Mouse (Mus musculus) 3134 (cell line): ENCODE measurements around the gene Dtymk.
"Not testable (repeated sequence)": the region's sequence is repeated elsewhere in the genome, so short reads cannot be mapped to it uniquely, and the experiment has no call there.

ENCODE experiments used
- DNase-seq: peaks from one replicate; pipeline ENCODE4 v3.0.0-alpha.2; 2011; ENCODE audit warnings: low spot score; ENCODE audit not compliant: insufficient read length; ENCODE audit errors: extremely low read depth

The Dtymk gene

DNA sequence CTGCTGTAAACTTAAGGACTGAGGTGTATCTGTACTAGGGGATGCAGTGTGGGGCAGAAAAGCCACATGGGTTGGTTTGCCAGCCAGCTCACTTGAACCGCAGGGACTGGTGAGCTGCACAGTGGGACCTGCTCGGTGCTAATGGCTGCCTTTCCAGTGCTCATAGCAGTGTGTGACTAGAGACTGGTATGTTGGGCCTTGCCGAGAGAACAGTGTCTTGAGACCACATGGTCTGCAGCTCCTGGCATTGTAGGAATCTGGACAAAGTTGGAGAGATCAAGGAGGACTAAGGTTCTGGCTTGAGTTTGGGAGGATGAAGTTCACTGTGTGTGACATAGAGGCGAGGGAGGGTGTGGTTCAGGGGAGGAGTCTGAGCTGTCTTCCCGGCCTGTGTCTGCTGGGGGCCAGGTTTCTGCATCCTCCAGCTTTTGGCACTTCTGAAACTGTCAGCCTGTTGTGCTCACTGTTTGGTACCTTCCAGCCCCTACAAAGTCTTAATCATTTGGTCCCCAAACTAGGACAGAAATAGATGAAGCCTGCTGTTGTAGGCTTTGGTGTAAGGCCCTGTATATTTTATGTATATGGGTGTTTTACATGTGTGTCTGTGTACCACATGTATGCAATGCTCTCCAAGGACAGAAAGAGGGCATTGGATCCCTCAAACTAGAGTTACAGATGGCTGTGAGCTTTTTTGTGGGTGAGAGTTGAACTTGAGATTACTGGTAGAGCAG, 3.7 kb upstream of the Dtymk start:
- DNase-seq, result no peak

DNA sequence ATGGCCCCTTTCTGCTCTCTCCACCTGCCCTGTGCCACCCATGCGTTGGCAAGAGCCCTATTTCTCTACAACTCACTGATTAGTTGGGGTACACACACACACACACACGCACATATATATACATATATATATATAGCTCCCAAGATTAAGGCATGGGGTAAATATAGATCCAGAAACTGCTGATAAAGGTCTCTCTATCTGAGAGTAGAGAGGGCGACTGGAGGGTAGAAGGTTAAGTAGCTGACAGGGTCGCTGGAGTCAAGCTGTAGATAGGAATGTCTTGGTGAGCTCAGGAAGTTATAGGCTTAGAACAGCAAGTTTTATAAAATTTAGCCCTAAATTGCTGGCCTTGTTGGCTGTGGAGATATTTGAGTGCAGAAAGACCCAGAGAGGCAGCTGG, 3.1 kb upstream of the Dtymk start:
- no peak for DNase-seq

DNA sequence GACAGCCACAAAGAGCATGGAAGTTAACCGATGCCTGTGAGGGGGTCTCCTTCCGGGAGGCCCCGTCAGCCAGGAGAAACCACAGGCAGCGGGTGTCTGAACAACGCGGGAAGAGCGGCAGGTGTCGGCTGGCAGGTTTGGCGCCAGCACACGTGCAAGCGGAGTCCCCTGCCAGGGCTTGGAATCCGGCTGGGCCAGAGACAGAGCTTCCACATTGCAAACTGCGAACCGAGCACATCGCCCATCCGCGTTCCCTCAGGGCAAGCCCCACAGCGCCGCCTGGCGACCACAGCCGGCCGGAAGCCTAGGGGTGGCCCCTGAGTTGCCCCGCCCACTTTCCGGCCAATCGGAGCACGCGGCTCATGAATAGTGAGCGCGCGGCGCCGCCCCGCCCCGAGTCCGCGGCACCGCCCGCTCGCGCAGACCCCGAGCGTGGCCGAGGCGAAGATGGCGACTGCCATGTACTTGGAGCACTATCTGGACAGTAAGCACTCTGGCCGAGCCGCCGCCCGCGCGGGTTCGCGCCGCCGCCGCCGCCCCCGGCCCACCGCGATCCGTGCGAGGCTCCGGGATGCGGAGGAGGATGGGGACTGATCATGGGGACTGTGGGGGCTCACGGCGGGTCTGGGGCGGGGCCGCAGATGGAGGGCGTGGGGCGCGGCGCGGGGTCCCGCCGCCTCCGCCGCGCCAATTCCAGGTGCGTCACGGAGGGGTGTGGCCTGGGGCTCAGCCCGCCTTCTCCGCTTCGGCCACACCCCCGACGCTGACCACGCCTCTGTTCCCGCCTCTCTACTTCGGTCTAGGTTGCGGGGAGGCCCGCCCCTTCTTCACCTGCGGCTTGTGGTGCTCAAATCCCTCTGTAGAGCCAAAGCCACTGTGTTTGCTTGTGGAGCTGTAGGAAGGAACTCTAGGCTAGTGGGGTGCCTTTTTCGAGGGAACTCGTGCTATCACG, 2.1 kb upstream of the Dtymk start, which contains the start of gene Ing5:
Ing5 (plus strand) TSS at position 410 of the 952 bp plus-strand sequence.
- peak; percentile 99 for DNase-seq

DNA sequence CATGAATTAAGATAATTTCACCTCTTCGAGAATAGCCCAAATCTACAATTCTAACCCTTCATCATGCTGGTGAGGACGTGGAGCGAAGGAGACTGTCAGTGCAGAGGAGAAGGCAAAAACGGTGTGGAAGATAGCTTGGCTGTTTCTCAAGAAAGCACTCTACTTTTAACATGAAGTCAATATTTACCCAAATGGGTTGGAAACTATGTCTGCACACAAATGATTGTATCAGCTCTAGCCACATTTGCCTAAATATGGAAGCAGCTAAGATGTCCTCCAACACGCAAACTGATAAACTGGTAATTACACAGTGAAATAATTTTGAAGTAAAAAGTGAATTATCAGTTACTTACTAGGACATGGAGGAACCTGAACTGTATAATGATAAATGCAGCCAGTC, 1.0 kb upstream of the Dtymk start:
- no peak for DNase-seq

DNA sequence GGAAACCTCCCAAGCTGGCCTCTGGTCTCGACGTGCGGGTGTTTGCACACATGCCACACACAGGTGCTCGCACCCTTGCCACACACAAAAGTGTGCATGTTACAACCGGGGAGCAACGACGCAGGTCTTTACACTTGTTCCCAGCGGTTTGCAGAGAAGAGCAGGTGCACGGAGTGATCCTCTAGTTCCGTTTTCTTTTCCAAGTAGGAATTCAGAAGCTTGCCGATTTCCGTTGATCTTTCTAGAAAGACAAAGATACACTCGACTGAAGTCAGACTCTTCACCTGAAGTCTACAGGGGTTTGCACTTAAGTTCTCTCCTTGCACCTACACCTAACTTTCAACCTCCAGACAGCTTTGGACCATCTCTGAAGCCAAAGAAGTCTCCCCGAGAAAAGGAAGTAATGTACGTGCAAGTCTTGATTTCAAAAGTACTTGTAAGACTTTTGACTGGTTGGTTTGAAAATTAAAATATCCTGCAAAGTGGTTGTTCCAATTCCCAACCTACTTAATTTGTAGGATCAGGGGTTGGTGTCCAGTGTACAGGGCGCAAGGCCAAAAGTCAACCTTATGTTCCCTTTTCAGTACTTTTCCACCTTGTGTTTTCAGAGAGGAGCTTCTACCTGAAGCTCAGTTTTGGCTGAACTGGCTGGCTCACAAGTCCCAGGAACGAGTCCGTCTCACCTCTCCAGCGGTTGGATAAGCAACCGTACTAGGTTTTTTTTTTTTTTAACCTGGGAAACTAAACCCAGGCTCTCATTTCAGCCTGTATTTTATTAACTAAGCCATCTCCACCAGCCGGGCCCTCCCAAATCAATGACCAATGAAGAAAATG, 847 bp downstream of the Dtymk start:
- no peak for DNase-seq

DNA sequence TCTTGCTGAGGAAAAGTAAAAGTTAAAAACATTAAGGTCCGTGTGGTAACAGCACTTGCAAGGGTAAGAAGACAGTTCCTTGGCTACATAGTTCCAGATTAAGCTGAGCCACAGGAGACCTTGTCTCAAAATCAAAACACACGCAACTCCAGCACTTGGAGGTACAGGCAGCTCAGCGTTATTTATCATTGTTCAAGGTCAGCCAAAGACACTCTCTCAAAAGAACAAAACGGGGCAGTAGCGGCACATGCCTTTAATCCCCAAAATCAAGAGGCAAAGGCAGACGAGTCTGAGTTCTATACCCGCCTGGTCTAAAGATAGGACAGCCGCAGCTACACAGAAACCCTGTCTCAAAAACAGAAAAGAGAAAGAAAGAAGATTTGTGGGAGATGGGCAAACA, 5.8 kb downstream of the Dtymk start:
- no peak for DNase-seq

DNA sequence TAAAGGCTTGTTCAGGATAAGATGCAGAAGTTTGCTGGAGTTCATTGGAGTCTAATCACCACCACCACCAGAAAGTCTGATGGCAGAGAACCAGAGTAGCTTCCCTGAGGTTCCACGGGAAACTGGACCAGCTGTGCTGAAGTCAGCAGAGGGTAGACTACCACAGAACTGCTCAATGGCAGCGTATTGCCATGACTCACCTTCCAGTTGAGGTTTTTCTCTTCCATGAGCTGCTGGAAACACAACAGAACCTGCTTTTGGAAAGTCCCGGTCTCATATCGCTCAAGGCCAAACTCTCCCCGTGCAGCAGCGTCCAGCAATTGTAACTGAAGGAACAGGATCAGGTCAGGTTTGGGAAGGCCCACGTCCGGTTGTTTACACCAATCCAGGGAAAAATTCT, 7.2 kb downstream of the Dtymk start:
- no peak for DNase-seq

DNA sequence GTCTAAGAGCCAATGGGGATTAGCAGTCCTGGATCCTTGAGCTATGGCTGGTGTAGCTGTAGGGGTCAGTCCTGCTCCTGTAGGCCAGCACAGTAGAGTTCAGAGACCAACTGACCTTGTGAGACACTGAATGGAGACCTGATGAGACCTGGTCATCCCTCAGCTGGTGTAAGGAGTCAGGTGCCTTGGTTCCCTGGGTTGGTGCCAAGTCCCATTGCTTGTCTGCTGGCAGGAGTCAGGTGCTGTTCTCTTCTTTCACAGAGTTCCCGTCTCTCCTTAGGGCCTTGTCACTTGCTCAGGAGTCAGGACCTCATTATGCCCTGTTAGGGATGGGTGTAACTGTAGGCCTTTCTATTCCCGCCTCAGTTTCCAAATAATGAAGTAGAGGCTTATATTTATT, 14.8 kb downstream of the Dtymk start:
- no peak for DNase-seq

DNA sequence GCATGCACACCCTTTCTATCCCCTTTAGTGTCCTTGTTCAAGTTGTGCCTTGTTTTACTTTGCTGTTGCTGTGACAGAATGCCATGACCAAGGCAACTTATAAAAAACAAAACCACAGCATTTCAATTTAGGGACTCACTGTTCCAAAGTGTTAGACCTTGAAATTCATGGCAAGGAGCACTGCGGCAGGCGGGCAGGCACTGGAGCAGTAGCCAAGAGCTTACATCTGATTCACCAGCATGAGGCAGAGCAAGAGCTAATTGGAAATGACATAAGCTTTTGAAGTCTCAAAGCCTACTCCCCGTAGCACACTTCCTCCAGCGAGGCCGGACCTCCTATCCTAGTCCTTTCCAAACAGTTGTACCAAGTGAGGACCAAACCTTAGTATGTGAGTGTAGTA, 25.0 kb downstream of the Dtymk start:
- DNase-seq, result no peak

DNA sequence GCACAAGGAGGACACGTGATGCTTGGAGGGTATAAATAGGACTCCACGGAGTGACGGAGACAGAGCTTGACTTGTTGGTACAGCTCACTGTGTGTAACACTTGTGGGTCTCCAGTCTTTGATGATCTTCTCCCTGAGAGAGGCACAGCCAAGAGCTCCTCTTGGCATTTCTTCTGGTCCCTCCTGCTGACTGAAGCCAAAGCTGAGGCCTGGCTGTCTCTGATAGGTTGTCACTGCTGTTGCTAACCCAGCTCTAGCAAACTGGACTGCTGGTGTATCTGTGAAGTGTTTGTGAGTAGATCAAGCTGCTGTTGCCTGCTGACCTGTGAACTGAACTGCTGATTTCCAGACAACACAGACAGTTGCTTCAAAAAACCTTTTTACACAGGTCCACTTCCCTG, 31.8 kb downstream of the Dtymk start:
- no peak for DNase-seq

DNA sequence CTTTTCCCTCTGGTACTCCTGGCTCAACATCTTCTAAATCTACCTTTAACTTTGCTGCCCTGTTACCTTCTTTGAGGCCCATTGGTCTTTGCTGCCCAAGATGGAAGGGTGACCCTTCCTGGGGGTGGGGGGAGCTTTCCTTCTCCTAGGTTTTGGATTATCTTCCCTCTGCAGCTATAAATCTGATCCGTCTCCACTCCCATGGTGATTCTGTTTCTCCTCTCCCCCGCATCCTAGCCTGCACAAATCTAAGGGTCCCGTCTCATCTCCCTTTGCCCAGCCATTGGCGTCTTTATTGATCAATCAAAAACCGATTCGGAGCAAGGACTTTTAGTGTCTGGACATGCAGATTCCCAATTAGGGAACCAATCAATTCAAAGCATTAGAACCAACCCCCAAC, 34.1 kb downstream of the Dtymk start:
- no peak for DNase-seq

DNA sequence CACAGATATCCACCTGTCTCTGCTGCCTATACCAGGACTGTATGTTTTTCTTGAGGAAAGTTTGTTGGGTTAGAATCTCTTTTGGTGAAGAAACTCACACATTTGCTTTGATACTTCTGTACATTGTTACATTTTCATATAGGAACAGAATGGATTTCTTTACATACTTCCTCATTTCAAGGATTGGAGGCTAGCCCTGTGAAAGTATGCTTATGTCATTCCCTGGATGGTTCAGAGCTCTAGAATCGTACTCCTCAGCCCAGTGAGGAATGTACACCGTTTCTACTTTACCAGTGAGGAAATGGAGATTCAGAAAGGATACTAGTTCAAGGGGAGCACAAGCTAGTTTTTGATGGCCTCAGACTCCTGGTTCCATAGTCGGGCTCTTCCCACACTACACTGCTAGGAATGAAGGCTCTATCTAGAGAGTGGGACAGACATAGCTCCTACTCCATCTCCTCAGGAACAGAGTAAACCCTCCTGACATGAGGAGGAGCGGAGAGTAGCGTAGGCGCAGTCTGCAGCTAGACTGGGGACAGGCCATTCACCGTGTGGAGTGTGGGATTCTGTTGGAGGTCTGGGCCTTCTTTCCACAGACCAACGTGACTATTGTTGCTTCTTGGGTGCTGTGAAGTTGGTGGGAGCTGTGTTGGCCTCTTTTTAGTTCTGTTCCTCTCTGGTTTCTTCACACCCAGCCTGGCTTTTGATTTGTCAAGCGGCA, 36.7 kb downstream of the Dtymk start:
- DNase-seq, result no peak

DNA sequence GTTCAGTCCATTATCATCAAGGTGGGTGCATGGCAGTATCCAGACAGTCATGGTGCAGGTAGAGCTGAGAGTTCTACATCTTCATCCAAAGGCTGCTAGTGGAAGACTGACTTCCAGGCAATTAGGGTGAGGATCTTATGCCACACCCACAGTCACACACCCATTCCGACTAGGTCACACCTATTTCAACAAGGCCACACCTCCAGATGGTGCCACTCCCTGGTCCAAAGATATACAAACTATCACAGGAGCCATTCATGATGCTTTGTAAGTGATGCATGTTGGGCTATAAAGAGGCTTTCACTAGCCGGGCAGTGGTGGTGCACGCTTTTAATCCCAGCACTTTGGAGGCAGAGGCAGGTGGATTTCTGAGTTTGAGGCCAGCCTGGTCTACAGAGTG, 38.2 kb downstream of the Dtymk start:
- not testable (repeated sequence) for DNase-seq

DNA sequence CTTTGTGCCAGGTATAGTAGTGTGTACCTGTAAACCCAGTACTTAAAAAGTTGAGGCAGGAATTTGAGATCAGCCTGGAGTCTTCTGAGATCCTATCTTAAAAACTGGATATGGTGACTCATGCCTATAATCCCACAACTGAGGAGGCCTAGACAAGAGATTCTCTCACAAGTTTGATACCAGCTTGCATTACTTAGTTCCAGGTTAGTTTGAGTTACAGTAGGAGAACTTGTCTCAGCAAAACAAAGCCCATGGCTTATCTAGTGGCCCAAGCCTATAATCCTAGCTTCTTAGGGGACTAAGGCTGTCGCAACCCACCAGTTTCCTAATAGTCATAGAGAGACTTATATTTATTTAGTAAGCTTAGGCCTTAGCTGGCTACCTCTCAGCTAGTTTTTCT, 41.7 kb downstream of the Dtymk start:
- no peak for DNase-seq

DNA sequence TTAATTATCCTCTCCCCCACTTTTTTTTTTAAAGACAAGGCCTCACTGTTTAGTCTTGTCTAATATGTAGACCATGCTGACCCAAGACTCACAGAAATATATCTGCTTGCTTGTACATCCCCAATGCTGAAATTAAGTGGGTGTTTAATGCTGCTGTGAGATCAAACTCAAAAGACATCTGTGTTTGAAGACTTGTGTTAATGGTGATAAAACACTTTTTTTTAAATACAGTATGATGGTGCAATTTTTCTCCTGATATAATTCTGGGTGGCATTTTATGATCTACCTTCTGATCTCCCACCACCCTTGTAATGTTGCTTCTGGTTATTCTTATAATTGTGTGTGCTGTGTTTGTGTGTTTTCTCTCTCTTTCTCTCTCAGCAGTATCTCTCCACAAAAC, 45.6 kb downstream of the Dtymk start:
- DNase-seq, result no peak

DNA sequence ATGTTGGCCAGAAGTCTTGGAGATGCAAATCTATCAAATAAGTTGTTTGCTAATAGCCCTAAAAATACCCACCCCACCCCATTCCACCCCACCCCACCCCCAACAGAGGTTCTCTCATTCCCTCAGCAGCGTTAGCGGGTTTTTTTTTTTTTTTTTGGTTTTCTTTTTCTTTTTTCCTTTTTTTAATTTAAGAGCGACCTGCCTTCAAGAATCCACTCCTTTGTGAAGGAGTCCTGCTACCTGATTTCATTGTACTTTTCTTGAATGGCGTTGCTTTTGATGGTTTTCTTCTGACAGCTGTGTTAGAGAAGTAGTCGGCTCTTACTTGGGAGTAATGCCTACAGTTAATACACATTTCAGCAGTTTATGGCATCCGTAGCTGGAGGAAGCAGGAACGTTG, 46.1 kb downstream of the Dtymk start:
- no peak for DNase-seq

DNA sequence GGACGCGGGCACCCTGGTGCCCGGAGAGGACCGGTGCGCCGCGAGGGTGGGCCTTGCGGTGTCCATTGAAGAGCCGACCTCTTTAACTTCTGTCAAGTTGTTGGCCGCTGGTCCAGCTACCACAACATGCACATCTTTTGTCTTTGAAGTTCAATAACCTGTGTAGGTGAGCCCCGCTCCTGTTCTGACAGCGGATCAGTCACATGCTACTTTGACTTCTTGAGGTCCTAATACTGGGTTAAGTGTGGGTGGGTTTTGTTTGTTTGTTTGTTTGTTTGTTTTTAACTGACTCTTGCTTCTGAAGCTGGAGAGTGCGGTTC, 46.5 kb downstream of the Dtymk start:
- no peak for DNase-seq

DNA sequence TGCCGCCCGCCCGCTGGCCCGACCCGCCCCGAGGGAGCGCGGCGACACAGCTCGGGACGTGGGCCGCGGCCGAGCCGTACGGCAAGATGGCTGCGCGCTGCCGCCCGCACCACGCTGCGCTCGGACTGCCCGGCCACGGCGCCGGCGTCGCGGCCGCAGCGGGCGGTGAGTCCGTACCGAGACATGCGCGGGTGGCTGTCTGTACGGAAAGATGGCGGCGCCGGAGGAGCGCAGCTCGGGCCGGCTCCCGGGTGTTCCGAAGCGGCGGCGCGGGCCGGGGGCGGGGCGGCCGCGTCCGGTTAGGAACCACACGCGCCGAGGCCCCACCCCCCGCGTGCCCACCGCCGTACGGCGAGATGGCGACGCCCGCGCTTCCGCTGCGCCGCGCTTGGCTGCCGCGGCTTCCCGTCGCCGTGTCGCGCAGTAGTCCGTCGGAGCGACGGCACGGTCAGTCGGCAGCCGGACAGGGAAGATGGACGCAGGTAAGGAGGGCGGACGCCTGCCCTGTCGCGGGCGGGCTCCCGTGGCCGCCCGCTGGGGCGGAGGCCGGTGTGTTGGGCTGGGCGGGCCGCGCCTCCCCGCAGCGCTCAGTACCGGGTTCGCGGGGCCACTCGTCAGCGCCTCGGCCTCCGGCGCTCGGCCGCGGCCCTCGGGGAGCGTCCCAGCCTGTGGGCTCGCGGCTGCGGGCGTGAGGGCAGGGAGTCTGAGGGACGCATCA, 47.0 kb downstream of the Dtymk start, which contains the start of gene Thap4:
Thap4 (minus strand) TSS at position 292 of the 718 bp plus-strand sequence.
- peak; percentile 93 for DNase-seq

DNA sequence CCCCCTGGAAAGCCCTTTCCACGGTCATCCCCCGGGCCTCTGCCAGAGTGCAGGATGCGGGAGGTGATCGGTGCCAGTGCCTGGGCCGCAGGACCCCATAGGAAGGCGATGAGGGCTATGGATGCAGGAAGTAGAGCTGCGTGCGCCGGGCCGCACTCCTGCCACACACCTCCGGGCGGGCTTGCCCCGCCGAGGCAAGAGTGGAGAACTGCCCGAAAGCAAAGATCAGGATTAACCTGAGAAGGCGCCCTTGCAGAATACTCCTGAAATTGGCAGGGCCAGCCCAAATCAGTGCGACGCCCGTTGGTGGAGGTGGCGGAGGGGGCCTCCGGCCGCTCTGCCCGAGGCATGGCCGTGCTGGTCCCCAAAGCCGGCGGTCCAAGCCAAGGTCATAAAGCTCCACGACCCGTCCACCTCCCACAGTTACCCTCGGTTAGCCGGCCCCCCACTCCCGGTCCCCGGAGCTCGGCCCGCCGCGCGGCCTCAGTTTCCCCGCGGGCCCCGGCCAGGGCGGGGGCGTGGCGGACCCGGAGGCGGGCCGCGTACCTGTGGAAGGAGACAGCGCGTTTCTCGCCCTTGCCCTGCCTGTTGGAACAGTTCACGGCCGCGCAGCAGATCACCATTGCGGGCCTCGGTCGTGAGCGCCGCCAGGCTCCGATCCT, 47.7 kb downstream of the Dtymk start:
- peak; percentile 77 for DNase-seq
